Mouse (Mus musculus) intestine, postnatal 0 days (tissue): ENCODE measurements around the gene Maml3. TPM values are rescaled to one million over a fixed set of nuclear protein-coding genes. Genes with fewer than 3 reads are reported as not detected.

Experiments used
- ATAC-seq: fragments of 200-750 bp; cut with Nextera tagmentation; 2 replicates; pipeline ENCODE4 v1.8.0; 2017; ENCODE audit warnings: mild to moderate bottlenecking, moderate TSS enrichment, moderate library complexity
- H3K27ac ChIP-seq: fragments of 300-500 bp; sonication (generic); 2 replicates; pipeline ENCODE4 v1.5.1; 2014; ENCODE audit warnings: mild to moderate bottlenecking, low read depth, low read length, moderate library complexity
- H3K27me3 ChIP-seq: fragments of 300-500 bp; sonication (generic); replicated peaks from 2 replicates; pipeline ENCODE4 v1.6.1; 2014; ENCODE audit warnings: low read length, mixed read lengths; ENCODE audit not compliant: control insufficient read depth, insufficient read depth
- H3K36me3 ChIP-seq: fragments of 300-500 bp; sonication (generic); 2 replicates; pipeline ENCODE4 v1.6.1; 2014; ENCODE audit warnings: mild to moderate bottlenecking, moderate library complexity; ENCODE audit not compliant: control insufficient read depth, insufficient read depth
- H3K4me1 ChIP-seq: fragments of 300-500 bp; sonication (generic); replicated peaks from 2 replicates; pipeline ENCODE4 v1.6.1; 2014; ENCODE audit warnings: antibody characterized with exemption, low read length, mixed read lengths; ENCODE audit not compliant: control insufficient read depth, insufficient read depth
- H3K4me2 ChIP-seq: fragments of 300-500 bp; sonication (generic); replicated peaks from 2 replicates; pipeline ENCODE4 v1.6.1; 2014; ENCODE audit warnings: low read depth, mild to moderate bottlenecking, moderate library complexity
- H3K4me3 ChIP-seq: fragments of 300-500 bp; sonication (generic); 2 replicates; pipeline ENCODE4 v1.5.1; 2014; ENCODE audit warnings: low read depth, low read length
- H3K9ac ChIP-seq: fragments of 300-500 bp; sonication (generic); 2 replicates; pipeline ENCODE4 v1.6.1; 2014; ENCODE audit warnings: mild to moderate bottlenecking, low read depth, low read length
- H3K9me3 ChIP-seq: fragments of 300-500 bp; sonication (generic); 2 replicates; pipeline ENCODE4 v1.6.1; 2016; ENCODE audit warnings: mixed run types; ENCODE audit not compliant: control insufficient read depth
- CTCF ChIP-seq: sonication (generic); IDR thresholded peaks from 2 replicates; pipeline ENCODE4 v1.5.1; 2016; ENCODE audit warnings: low read depth, mild to moderate bottlenecking, control low read depth, antibody characterized with exemption, moderate library complexity
- WGBS: fragments of 180-500 bp; shearing (Covaris S2); extraction: QIAGEN DNeasy Blood & Tissue Kit; methylation state at CpG from one replicate; pipeline ENCODE4 v1.1.7; 2014; 5-methylcytosine and 5-hydroxymethylcytosine counted together
- polyA plus RNA-seq: library from polyadenylated mRNA; unstranded; fragments of >200 nt; fragmentation: Nextera tagmentation; extraction: Ambion mirVana; gene quantifications from 2 replicates; pipeline ENCODE4 v1.2.1, GENCODE M21; 2015

Maml3 gene
- polyA plus RNA-seq, 1 experiment from 2014 or later: 2.0 TPM

- no peaks in the 10 kb centered on the region for H3K4me1 ChIP-seq
- H3K9me3 ChIP-seq: no peaks in the 10 kb centered on the region
- H3K9ac ChIP-seq: no peak overlapping the region
- H3K27me3 ChIP-seq: no peaks in the 10 kb centered on the region
- no peaks in the 10 kb centered on the region for H3K36me3 ChIP-seq
- no peak overlapping the region for H3K27ac ChIP-seq
- 51% methylated on average over 4 of the region's 4 CpGs for WGBS
- H3K4me2 ChIP-seq: no peak overlapping the region
- ATAC-seq: no peak
- H3K4me3 ChIP-seq: no peak overlapping the region
- no peak for TF ChIP-seq CTCF
These were observed 4.6 kb downstream of the Maml3 start for GRCm38 (mm10) chr3:52100306-52100705.

- no peaks in the 10 kb centered on the region for H3K27me3 ChIP-seq
- no peak for TF ChIP-seq CTCF
- ATAC-seq: no peak
- H3K36me3 ChIP-seq: no peaks in the 10 kb centered on the region
- peak overlapping the region; percentile 20; the same call in 1 of the 2 replicates for H3K4me3 ChIP-seq
- H3K4me2 ChIP-seq: peak overlapping the region; percentile 58
- WGBS: 50% methylated on average over 1 of the region's 1 CpGs
- no peaks in the 10 kb centered on the region for H3K9me3 ChIP-seq
- H3K27ac ChIP-seq: no peak overlapping the region
- no peak overlapping the region for H3K9ac ChIP-seq
- no peaks in the 10 kb centered on the region for H3K4me1 ChIP-seq
These were observed 5.6 kb downstream of the Maml3 start for GRCm38 (mm10) chr3:52099286-52099685.

- WGBS: 52% methylated on average over 7 of the region's 7 CpGs
- no peak overlapping the region for H3K9ac ChIP-seq
- no peak overlapping the region for H3K27ac ChIP-seq
- no peaks in the 10 kb centered on the region for H3K27me3 ChIP-seq
- TF ChIP-seq CTCF: no peak
- ATAC-seq: no peak
- H3K9me3 ChIP-seq: no peaks in the 10 kb centered on the region
- no peak overlapping the region for H3K4me2 ChIP-seq
- H3K4me3 ChIP-seq: no peak overlapping the region
- no peaks in the 10 kb centered on the region for H3K36me3 ChIP-seq
- H3K4me1 ChIP-seq: peaks cover 7% of the 10 kb centered on the region; the same call in 1 of the 2 replicates
These were observed 13.5 kb downstream of the Maml3 start for GRCm38 (mm10) chr3:52091261-52091797.

GRCm38 (mm10) chr3:52090230-52090873 lies 14.5 kb downstream of the Maml3 start:
- 30% methylated on average over 8 of the region's 8 CpGs for WGBS

GRCm38 (mm10) chr3:52088458-52089341 lies 16.2 kb downstream of the Maml3 start:
- Histone ChIP-seq H3K4me2 (peak overlapping the region; percentile 63), H3K9ac (peak overlapping the region; percentile 43; the same call in 1 of the 2 replicates), H3K4me1 (peaks cover 7% of the 10 kb centered on the region; the same call in 1 of the 2 replicates), H3K9me3 (no peaks in the 10 kb centered on the region), H3K4me3 (peak overlapping the region; percentile 18), H3K36me3 (no peaks in the 10 kb centered on the region), H3K27me3 (no peaks in the 10 kb centered on the region), H3K27ac (peak overlapping the region; percentile 87)
- WGBS: 10% methylated on average over 19 of the region's 19 CpGs
- peak; percentile 87 for ATAC-seq
- no peak for TF ChIP-seq CTCF

More at GRCm38 (mm10) chr3:52090230-52090873, 14.5 kb downstream of the Maml3 start:
- TF ChIP-seq CTCF: no peak
- Histone ChIP-seq H3K9ac (no peak overlapping the region), H3K36me3 (no peaks in the 10 kb centered on the region), H3K4me2 (peak overlapping the region; percentile 17), H3K4me3 (no peak overlapping the region), H3K9me3 (no peaks in the 10 kb centered on the region), H3K4me1 (peaks cover 7% of the 10 kb centered on the region; the same call in 1 of the 2 replicates), H3K27me3 (no peaks in the 10 kb centered on the region), H3K27ac (no peak overlapping the region)
- ATAC-seq: peak; percentile 55
